Comparison of ENCODE assay signal across 10 mouse cellular contexts in genomic region chr5:137539291-137539801, GRCm38 (mm10). TPM values are rescaled to one million over a fixed set of nuclear protein-coding genes. Genes with fewer than 3 reads are reported as not detected.
DNase-seq lines count a peak whose midpoint lies in the region; ATAC-seq lines count a peak whose summit lies in the region.
"Had no signal": no experiment of that assay in that cellular context is flagged by ENCODE, and none has a peak within 500 bp of the region (broad histone marks: within the 10 kb centered on the region; RNA-seq: fewer than 3 reads in every experiment).

No protein-coding gene starts in this region.

- DNase-seq in frontal cortex, postnatal 10 days (ENCODE audit: low spot score in 2 of 2), result no peak
- DNase-seq in left cerebral cortex, postnatal 25 days (ENCODE audit: low spot score in 2 of 2), result peak; percentile 55 to 74
- DNase-seq in left cerebral cortex, postnatal 36 days (ENCODE audit: low spot score in 2 of 2), result no peak
- peak; percentile 79 for DNase-seq in MN1 (ENCODE audit: low spot score)
- DNase-seq in cerebellum, adult 9-10 months, result peak; percentile 90
- no peak for DNase-seq in kidney, adult 18-20 months

- intact Hi-C loops in left cerebral cortex, postnatal 25 days (cut with DNase I), result loop anchor here (10.0 kb wide), 1 partner anchor 505 kb away; no protein-coding TSS in a partner anchor
- intact Hi-C loops in left cerebral cortex, postnatal 36 days (cut with DNase I), result no loop called here

- ATAC-seq in frontal cortex, adult (ENCODE audit: low TSS enrichment), result peak; percentile 23; the same call in 1 of the 2 replicates
- ATAC-seq in megakaryocyte-erythroid progenitor cell, adult 5-6 weeks (replicated peaks; ENCODE audit: low FRiP score, low TSS enrichment, poor library complexity, severe bottlenecking), result no peak
- ATAC-seq: CD4-positive, CD25-positive, alpha-beta regulatory T cell, adult 4 months had no signal

RNA-seq across cellular contexts. Expression of gene Gnb2, which starts 6.0 kb away (rescaled TPM):
- total RNA-seq in left cerebral cortex, postnatal 25 days (2021), result 100 to 1,000 TPM; 662 to 684 TPM
- 100 to 1,000 TPM; 582 to 667 TPM for total RNA-seq in left cerebral cortex, postnatal 36 days (2021)
- total RNA-seq in megakaryocyte-erythroid progenitor cell, adult 5-6 weeks (2014; fragmentation: Nextera tagmentation), result 367 and 396 TPM in 2 replicates
- 155 and 173 TPM in 2 replicates for total RNA-seq in megakaryocyte-erythroid progenitor cell, adult 5-6 weeks (2017)

RNA-seq across cellular contexts. Expression of gene Epo, which starts 6.3 kb away (rescaled TPM):
- not detected for total RNA-seq in left cerebral cortex, postnatal 25 days (2021)
- not detected for total RNA-seq in left cerebral cortex, postnatal 36 days (2021)
- total RNA-seq in megakaryocyte-erythroid progenitor cell, adult 5-6 weeks (2014; fragmentation: Nextera tagmentation), result not detected in 2 replicates
- total RNA-seq in megakaryocyte-erythroid progenitor cell, adult 5-6 weeks (2017), result not detected in 2 replicates
- total RNA-seq: layer of hippocampus, postnatal 14 days had no signal

RNA-seq across cellular contexts. Expression of gene Actl6b, which starts 14.0 kb away (rescaled TPM):
- total RNA-seq in left cerebral cortex, postnatal 25 days (2021), result 100 to 1,000 TPM; 109 to 118 TPM
- total RNA-seq in left cerebral cortex, postnatal 36 days (2021), result 100 to 1,000 TPM; 109 to 115 TPM
- total RNA-seq in megakaryocyte-erythroid progenitor cell, adult 5-6 weeks (2014; fragmentation: Nextera tagmentation), result not detected in 2 replicates
- total RNA-seq in megakaryocyte-erythroid progenitor cell, adult 5-6 weeks (2017), result not detected in 2 replicates

RNA-seq across cellular contexts. Expression of gene Gigyf1, which starts 21.0 kb away (rescaled TPM):
- 10 to 100 TPM; 39.9 to 48.6 TPM for total RNA-seq in left cerebral cortex, postnatal 25 days (2021)
- total RNA-seq in left cerebral cortex, postnatal 36 days (2021), result 10 to 100 TPM; 43.8 to 63.2 TPM
- total RNA-seq in megakaryocyte-erythroid progenitor cell, adult 5-6 weeks (2014; fragmentation: Nextera tagmentation), result 19.8 and 39.2 TPM in 2 replicates
- 7.9 and 10.8 TPM in 2 replicates for total RNA-seq in megakaryocyte-erythroid progenitor cell, adult 5-6 weeks (2017)

RNA-seq across cellular contexts. Expression of gene Tfr2, which starts 30.3 kb away (rescaled TPM):
- total RNA-seq in left cerebral cortex, postnatal 25 days (2021), result 1 to 10 TPM; 8.1 to 8.9 TPM
- total RNA-seq in left cerebral cortex, postnatal 36 days (2021), result 10 to 100 TPM; 10.4 to 10.9 TPM
- total RNA-seq in megakaryocyte-erythroid progenitor cell, adult 5-6 weeks (2014; fragmentation: Nextera tagmentation), result 166 and 215 TPM in 2 replicates
- 94.7 and 144 TPM in 2 replicates for total RNA-seq in megakaryocyte-erythroid progenitor cell, adult 5-6 weeks (2017)

Comparison
In these comparisons a context has a peak if more than half of its experiments do, and no peak if none do; other contexts are left out.
1. DNase-seq: peak in left cerebral cortex, postnatal 25 days (2 of 2), MN1 (single experiment) and cerebellum, adult 9-10 months (single experiment); none in frontal cortex, postnatal 10 days (0 of 2), left cerebral cortex, postnatal 36 days (0 of 2) and kidney, adult 18-20 months (single experiment).
2. RNA of gene Actl6b, which starts 14.0 kb away (total RNA-seq): 109 to 118 TPM in left cerebral cortex, postnatal 25 days and 109 to 115 TPM in left cerebral cortex, postnatal 36 days; not detected in megakaryocyte-erythroid progenitor cell, adult 5-6 weeks; every median in the first group is over 100 times any median in the second.